Mouse (Mus musculus) C2C12 (cell line): ENCODE data around the gene Krt14. TPM values are rescaled to one million over a fixed set of nuclear protein-coding genes. Genes with fewer than 3 reads are reported as not detected.
A peak's percentile ranks its signal among the peaks of the same experiment; 100 is the strongest.
"Not testable (repeated sequence)": the region's sequence is repeated elsewhere in the genome, so short reads cannot be mapped to it uniquely, and the experiment has no call there.

ENCODE experiments used
- H3K27me3 ChIP-seq: one replicate; pipeline ENCODE4 v1.6.1; 2011; ENCODE audit not compliant: control insufficient read depth, insufficient read depth, insufficient read length
- H3K36me3 ChIP-seq: one replicate; pipeline ENCODE4 v1.6.1; 2011; ENCODE audit not compliant: control insufficient read depth, insufficient read depth
- H3K4me3 ChIP-seq: one replicate; pipeline ENCODE4 v1.5.1; 2011; ENCODE audit warnings: mild to moderate bottlenecking, control low read depth; ENCODE audit not compliant: poor library complexity, insufficient read depth, severe bottlenecking
- H3K79me2 ChIP-seq: one replicate; pipeline ENCODE4 v1.6.1; 2011; ENCODE audit not compliant: control insufficient read depth, insufficient read depth
- H3K79me3 ChIP-seq: one replicate; pipeline ENCODE4 v1.6.1; 2011; ENCODE audit warnings: low read depth, control low read depth
- H3ac ChIP-seq: one replicate; pipeline ENCODE3; 2011; ENCODE audit warnings: low read depth; ENCODE audit not compliant: control insufficient read depth, insufficient read length
- CEBPB ChIP-seq: IDR thresholded peaks from one replicate; pipeline ENCODE4 v1.6.1; 2011; ENCODE audit warnings: low read depth, mild to moderate bottlenecking, control low read depth, moderate library complexity
- CTCF ChIP-seq: IDR thresholded peaks from one replicate; pipeline ENCODE4 v1.5.1; 2011; ENCODE audit not compliant: control insufficient read depth, insufficient read depth, insufficient read length
- FOSL1 ChIP-seq: IDR thresholded peaks from one replicate; pipeline ENCODE4 v1.8.0; 2011; ENCODE audit warnings: mild to moderate bottlenecking, low read length; ENCODE audit not compliant: poor library complexity, insufficient read depth, severe bottlenecking
- MAX ChIP-seq: IDR thresholded peaks from one replicate; pipeline ENCODE4 v1.6.1; 2011; ENCODE audit warnings: mild to moderate bottlenecking, control low read depth
- MYOD1 ChIP-seq: IDR thresholded peaks from one replicate; pipeline ENCODE4 v1.6.1; 2011; ENCODE audit warnings: low read depth; ENCODE audit not compliant: control insufficient read depth, insufficient read length
- MYOG ChIP-seq: IDR thresholded peaks from one replicate; pipeline ENCODE4 v1.6.1; 2011; ENCODE audit not compliant: control insufficient read depth, insufficient read length; ENCODE audit errors: extremely low read depth
- USF1 ChIP-seq: IDR thresholded peaks from one replicate; pipeline ENCODE4 v1.6.1; 2011; ENCODE audit warnings: low read depth, mild to moderate bottlenecking, control low read depth, moderate library complexity
- long read RNA-seq, 2 experiments: library from polyadenylated mRNA; unstranded; transcript quantifications; one replicate each; pipeline ENCODE4 v2.0.0; 2019 to 2020
- polyA plus RNA-seq: library from polyadenylated mRNA; unstranded; fragments of >200 nt; fragmentation: generic; extraction: Trizol; gene quantifications from one replicate; pipeline ENCODE4 v1.2.1, GENCODE M21; 2012; ENCODE audit warnings: missing spikeins

The Krt14 gene
- 32.4 TPM for polyA plus RNA-seq
- long read RNA-seq, experiment 1, transcript Krt14-202 (8 exons, 1,122 nt), result minor isoform, 8 of 31 reads
- long read RNA-seq, experiment 1, transcript Krt14-201 (8 exons, 1,698 nt), result major isoform, 17 of 31 reads
- long read RNA-seq, experiment 1, partial matches to known transcripts, result 6 of 31 reads
- long read RNA-seq, experiment 1, other reads (novel, unspliced or antisense), result 0 of 31 reads
- long read RNA-seq, experiment 2, transcript Krt14-201 (8 exons, 1,698 nt), result major isoform, 35 of 40 reads
- long read RNA-seq, experiment 2, partial matches to known transcripts, result 2 of 40 reads
- long read RNA-seq, experiment 2, other reads (novel, unspliced or antisense), result 0 of 40 reads

DNA sequence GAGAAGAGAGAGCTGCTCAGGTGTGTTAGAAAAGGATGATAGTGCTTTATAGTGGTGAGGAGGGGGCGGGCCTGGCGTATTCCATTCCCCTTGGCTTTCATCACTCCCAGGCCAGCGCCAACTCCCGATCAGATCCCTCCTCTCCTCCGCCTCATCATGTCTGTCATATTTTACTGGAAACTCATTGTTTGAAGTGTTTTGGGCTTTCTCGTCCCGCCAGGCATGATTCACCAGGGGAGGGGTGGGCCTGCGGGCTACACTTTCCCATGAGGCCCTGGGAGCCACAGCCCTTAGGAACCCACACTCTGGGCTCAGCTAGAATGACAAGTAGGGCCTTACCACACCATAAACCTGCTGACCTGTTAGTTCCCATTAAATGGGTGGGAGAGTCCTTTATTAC lies at the start of gene Krt14:
TSS of gene Krt14 (minus strand) at position 51 of the 400 bp plus-strand sequence.
- H3K4me3 ChIP-seq, result peak within 1 kb of the TSS; percentile 35
- peaks cover 10% of the 10 kb centered on the region for H3K79me2 ChIP-seq
- TF ChIP-seq FOSL1, result peak; percentile 17
- no peak for TF ChIP-seq MYOD1
- no peak for TF ChIP-seq USF1
- no peak for TF ChIP-seq MYOG
- TF ChIP-seq CTCF, result no peak
- TF ChIP-seq MAX, result peak; percentile 75
- no peak for TF ChIP-seq CEBPB
- no peaks in the 10 kb centered on the region for H3K27me3 ChIP-seq
- H3K36me3 ChIP-seq, result peaks cover 12% of the 10 kb centered on the region
- no peaks in the 10 kb centered on the region for H3K79me3 ChIP-seq
- no peak within 1 kb of the TSS for H3ac ChIP-seq

DNA sequence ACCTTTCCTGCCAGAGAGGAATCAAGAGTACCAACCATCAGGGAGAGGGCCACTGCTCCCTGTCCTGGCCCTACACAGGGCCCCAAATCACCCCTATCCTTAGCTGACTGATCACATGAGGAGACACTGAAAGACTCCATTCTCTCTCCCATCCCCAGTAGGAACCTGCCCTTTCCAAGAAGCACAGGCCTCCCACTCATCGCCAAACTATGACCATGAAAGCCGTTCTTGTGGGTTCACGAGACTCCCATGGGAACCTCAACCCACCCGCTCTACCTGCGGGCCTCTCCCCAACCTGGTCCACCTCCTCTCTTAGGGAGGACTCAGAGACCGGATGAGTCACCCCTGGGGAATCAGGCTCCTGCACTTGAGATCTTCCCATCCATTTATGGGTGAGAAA lies 48.2 kb upstream of the Krt14 start:
- no peaks in the 10 kb centered on the region for H3K36me3 ChIP-seq
- TF ChIP-seq CEBPB (no peak), CTCF (no peak), MYOD1 (no peak), FOSL1 (no peak), USF1 (no peak), MAX (no peak), MYOG (no peak)
- H3K4me3 ChIP-seq, result no peak overlapping the region
- H3K27me3 ChIP-seq, result peaks cover 3% of the 10 kb centered on the region
- no peak overlapping the region for H3ac ChIP-seq
- H3K79me2 ChIP-seq, result no peaks in the 10 kb centered on the region
- H3K79me3 ChIP-seq, result no peaks in the 10 kb centered on the region

DNA sequence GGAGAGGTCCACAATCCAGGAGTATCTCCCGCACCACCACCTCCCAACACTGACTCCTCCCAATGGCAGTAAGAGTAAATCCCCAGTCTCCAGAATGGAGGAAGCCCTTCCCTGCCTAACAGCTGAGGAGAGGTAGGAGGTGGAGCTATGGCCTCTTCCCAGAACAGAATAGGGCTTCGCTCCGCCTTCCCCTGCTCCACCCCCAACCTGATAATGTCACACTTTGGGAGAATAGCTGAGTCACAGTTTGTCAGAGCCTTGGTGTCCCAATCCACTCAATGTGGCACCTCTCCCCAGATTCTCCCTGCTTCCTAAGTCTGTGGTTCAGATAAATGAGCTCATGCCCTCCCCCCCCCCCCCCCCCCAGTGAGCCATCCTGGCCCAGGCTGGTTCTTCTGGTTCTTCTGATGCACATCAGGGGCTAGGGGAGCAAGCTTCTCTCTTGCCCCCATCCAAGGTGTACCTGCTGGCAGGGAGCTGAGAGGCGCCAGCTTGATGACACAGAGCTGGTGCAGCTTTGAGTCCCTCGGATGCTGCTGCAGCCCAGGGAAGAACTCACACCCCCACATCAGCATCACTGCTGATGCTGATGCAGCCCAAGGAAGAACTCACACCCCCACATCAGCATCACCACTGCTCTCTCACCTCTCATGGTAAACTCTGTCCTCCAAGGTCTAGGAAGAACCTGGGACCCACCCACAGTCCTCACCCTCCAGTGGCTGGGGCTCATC lies 47.2 kb upstream of the Krt14 start:
- H3K36me3 ChIP-seq, result no peaks in the 10 kb centered on the region
- H3ac ChIP-seq, result no peak overlapping the region
- no peaks in the 10 kb centered on the region for H3K79me2 ChIP-seq
- no peak overlapping the region for H3K4me3 ChIP-seq
- no peaks in the 10 kb centered on the region for H3K79me3 ChIP-seq
- peaks cover 3% of the 10 kb centered on the region for H3K27me3 ChIP-seq
- TF ChIP-seq USF1, result no peak
- no peak for TF ChIP-seq MAX
- TF ChIP-seq CTCF, result no peak
- no peak for TF ChIP-seq MYOD1
- TF ChIP-seq FOSL1, result no peak
- TF ChIP-seq CEBPB, result peak; percentile 48
- TF ChIP-seq MYOG, result no peak

DNA sequence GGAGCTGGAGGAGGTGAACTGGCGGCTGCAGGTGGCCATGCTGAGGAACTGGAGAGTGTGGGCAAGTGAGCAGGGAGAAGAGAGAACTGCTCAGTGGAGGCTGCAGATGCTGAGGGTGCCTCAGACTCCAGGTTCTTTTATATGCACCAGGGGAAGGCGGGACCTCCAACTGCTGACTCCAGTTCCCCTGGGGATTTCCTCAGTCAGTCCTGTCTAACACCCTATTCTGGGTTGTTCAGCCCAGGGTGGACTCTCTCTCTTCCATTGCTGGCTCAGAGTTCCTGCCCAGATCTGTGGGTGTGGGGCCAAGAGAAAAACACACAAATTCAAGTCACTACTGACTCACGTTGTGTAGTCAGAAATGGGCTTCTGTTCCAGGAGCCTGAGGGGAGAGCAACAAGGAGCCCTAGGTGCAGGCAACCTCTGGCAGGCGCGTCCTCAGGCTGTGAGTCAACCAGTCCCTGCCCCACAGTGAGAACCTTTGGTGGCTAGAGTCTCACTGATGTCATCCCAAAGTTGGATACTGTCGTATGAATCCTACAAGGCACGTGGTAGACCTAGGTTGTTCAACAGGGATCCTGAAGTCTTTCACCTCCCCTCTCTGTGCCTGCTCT lies 41.6 kb upstream of the Krt14 start, which contains the start of gene Krt16:
TSS of gene Krt16 (minus strand) at position 51 of the 614 bp plus-strand sequence.
- H3ac ChIP-seq, result no peak within 1 kb of the TSS
- H3K79me2 ChIP-seq, result no peaks in the 10 kb centered on the region
- no peak within 1 kb of the TSS for H3K4me3 ChIP-seq
- H3K36me3 ChIP-seq, result no peaks in the 10 kb centered on the region
- H3K79me3 ChIP-seq, result no peaks in the 10 kb centered on the region
- TF ChIP-seq USF1, result peak; percentile 35
- TF ChIP-seq CTCF, result no peak
- H3K27me3 ChIP-seq, result peaks cover 4% of the 10 kb centered on the region

DNA sequence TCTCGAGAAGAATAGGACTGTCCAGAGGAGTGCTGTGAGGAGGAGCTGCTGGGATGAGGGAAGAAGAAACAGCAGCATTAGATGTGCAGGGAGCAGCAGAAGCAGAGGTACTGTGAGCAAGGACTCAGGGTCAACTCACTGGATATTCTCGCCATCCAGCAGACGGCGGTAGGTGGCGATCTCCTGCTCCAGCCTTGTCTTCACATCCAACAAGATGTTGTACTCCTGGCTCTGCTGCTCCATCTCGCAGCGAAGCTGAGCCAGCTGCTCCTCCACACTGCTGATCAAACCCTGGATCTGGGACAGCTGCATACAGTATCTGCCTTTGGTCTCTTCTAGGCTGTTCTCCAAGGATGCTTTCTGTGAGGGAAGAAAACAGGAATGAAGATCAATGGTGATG lies 39.1 kb upstream of the Krt14 start:
- not testable (repeated sequence) for H3K79me3 ChIP-seq, H3K36me3 ChIP-seq, H3ac ChIP-seq, H3K4me3 ChIP-seq, H3K79me2 ChIP-seq, H3K27me3 ChIP-seq

DNA sequence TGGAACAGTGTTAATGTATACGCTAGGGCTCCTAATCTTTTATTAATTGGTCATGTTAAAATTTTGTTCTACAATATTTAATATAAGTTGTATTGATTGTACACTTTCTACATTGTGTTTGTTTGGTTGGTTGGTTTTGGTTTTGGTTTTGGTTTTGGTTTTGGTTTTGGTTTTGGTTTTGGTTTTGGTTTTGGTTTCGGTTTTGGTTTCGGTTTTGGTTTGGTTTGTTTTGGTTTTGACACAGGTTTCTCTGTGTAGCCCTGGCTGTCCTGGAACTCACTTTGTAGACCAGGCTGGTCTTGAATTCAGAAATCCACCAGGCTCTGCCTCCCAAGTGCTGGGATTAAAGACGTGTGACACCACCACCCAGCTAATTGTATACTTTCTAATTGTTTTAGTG lies 32.9 kb upstream of the Krt14 start:
- H3K79me3 ChIP-seq, H3K4me3 ChIP-seq, H3K27me3 ChIP-seq, H3K79me2 ChIP-seq, H3K36me3 ChIP-seq, H3ac ChIP-seq: not testable (repeated sequence)
